ENCODE assay signal across 19 mouse cellular contexts in the genomic region with DNA sequence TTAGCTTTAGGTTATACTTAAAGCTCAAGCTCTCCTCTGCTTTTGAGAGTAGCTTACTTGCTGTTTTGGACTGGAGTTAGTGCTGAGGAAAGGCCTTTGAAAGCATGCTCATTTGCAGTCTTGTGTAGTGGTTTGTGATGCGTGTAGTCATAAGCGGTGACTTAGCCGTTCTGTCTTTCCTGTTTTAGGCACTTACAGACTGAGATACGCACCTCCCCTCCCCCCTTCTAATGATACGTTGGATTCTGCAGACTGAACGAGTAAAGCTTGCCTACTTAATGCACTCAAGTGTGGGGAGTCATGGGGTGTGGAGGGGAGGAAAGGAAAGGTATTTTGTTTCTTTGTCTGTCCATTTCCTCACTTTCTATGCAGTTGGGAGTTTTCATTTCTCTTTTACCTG. TPM values are rescaled to one million over a fixed set of nuclear protein-coding genes. Genes with fewer than 3 reads are reported as not detected.
DNase-seq lines count a peak whose midpoint lies in the region; ATAC-seq and TF ChIP-seq lines count a peak whose summit lies in the region.
"Had no signal": no experiment of that assay in that cellular context is flagged by ENCODE, and none has a peak within 500 bp of the region (broad histone marks: within the 10 kb centered on the region; RNA-seq: fewer than 3 reads in every experiment).

No protein-coding gene starts in this region.

- H3K4me1 ChIP-seq in kidney, embryonic 15.5 days = peaks cover 34% of the 10 kb centered on the region
- no peaks in the 10 kb centered on the region; the same call in 1 of the 2 replicates for H3K4me1 ChIP-seq in kidney, adult 2 months (ENCODE audit: control insufficient read depth, insufficient read depth, low read length)
- no peaks in the 10 kb centered on the region for H3K4me1 ChIP-seq in midbrain, postnatal 0 days (ENCODE audit: insufficient read depth, low read length)
- no peaks in the 10 kb centered on the region for H3K4me1 ChIP-seq in midbrain, embryonic 16.5 days (ENCODE audit: control insufficient read depth, insufficient read depth, low read length)
- H3K4me1 ChIP-seq: forebrain, embryonic 12.5 days; heart, embryonic 15.5 days had no signal

- no peak overlapping the region for H3K9ac ChIP-seq in kidney, embryonic 15.5 days
- no peak overlapping the region for H3K9ac ChIP-seq in midbrain, postnatal 0 days (replicated peaks; ENCODE audit: low read length, poor library complexity, severe bottlenecking)
- H3K9ac ChIP-seq in midbrain, embryonic 16.5 days (ENCODE audit: low read depth, low read length) = no peak overlapping the region
- H3K9ac ChIP-seq: forebrain, embryonic 12.5 days; heart, embryonic 15.5 days; lung, embryonic 14.5 days had no signal

- TF ChIP-seq POLR2A in kidney, adult 2 months (IDR thresholded peaks at IDR 0.05; ENCODE audit: low read depth, low read length) = no peak

- DNase-seq in kidney, adult 2 months = no peak
- DNase-seq in midbrain, postnatal 0 days (ENCODE audit: low spot score) = peak; percentile 12
- peak; percentile 23 for DNase-seq in CD4-positive, CD25-positive, alpha-beta regulatory T cell, adult 2 months (ENCODE audit: low read depth, low spot score)
- DNase-seq in left cerebral cortex, adult 9 months (ENCODE audit: low spot score in 2 of 2) = no peak
- no peak for DNase-seq in right cerebral cortex, postnatal 25 days
- DNase-seq: cerebellum, adult 8-10 months; gastrocnemius, postnatal 10 days; heart, adult 2 months; kidney, postnatal 36 days; left cerebral cortex, postnatal 4 days; lung, embryonic 14.5 days; midbrain, embryonic 14.5 days; retina, postnatal 1 day had no signal

- H3K27me3 ChIP-seq in kidney, embryonic 15.5 days = no peaks in the 10 kb centered on the region
- no peaks in the 10 kb centered on the region for H3K27me3 ChIP-seq in kidney, adult 2 months (replicated peaks; ENCODE audit: control insufficient read depth, insufficient read depth, low read length)
- no peaks in the 10 kb centered on the region for H3K27me3 ChIP-seq in midbrain, postnatal 0 days (ENCODE audit: insufficient read depth, low read length)
- no peaks in the 10 kb centered on the region for H3K27me3 ChIP-seq in midbrain, embryonic 16.5 days (ENCODE audit: control insufficient read depth, insufficient read depth, low read depth, low read length)
- H3K27me3 ChIP-seq: forebrain, embryonic 12.5 days; heart, embryonic 15.5 days had no signal

- no peak for TF ChIP-seq CTCF in kidney, adult 2 months (conservative IDR thresholded peaks at IDR 0.05; ENCODE audit: insufficient read depth, insufficient read length, low read depth, low read length)
- no peak for TF ChIP-seq CTCF in midbrain, postnatal 0 days (IDR thresholded peaks at IDR 0.05)

- H3K4me2 ChIP-seq in kidney, embryonic 15.5 days = no peak overlapping the region
- H3K4me2 ChIP-seq in midbrain, postnatal 0 days (ENCODE audit: low read depth, low read length, poor library complexity, severe bottlenecking) = no peak overlapping the region
- no peak overlapping the region for H3K4me2 ChIP-seq in midbrain, embryonic 16.5 days (ENCODE audit: low read length)
- H3K4me2 ChIP-seq: forebrain, embryonic 12.5 days; heart, embryonic 15.5 days; lung, embryonic 14.5 days had no signal

- WGBS in kidney, embryonic 15.5 days = 48% methylated on average over 6 of the region's 6 CpGs
- WGBS in kidney, adult 2 months = 52% methylated on average over 6 of the region's 6 CpGs
- WGBS in midbrain, postnatal 0 days = 70% methylated on average over 6 of the region's 6 CpGs
- 59% methylated on average over 6 of the region's 6 CpGs for WGBS in midbrain, embryonic 16.5 days

- H3K9me3 ChIP-seq in kidney, embryonic 15.5 days (replicated peaks) = no peaks in the 10 kb centered on the region
- H3K9me3 ChIP-seq in midbrain, postnatal 0 days (ENCODE audit: low read length) = no peaks in the 10 kb centered on the region
- no peaks in the 10 kb centered on the region for H3K9me3 ChIP-seq in midbrain, embryonic 16.5 days (replicated peaks; ENCODE audit: control insufficient read depth, low read length, poor library complexity, severe bottlenecking)
- H3K9me3 ChIP-seq: forebrain, embryonic 12.5 days; heart, embryonic 15.5 days had no signal

- H3K4me3 ChIP-seq in kidney, embryonic 15.5 days (replicated peaks) = no peak overlapping the region
- H3K4me3 ChIP-seq in kidney, adult 2 months (ENCODE audit: insufficient read depth, low read depth, low read length) = no peak overlapping the region
- H3K4me3 ChIP-seq in midbrain, postnatal 0 days (ENCODE audit: low read depth, low read length) = no peak overlapping the region
- H3K4me3 ChIP-seq in midbrain, embryonic 16.5 days (ENCODE audit: low read depth, low read length) = no peak overlapping the region
- H3K4me3 ChIP-seq: forebrain, embryonic 12.5 days; heart, adult 2 months; heart, embryonic 15.5 days had no signal

- peak overlapping the region; percentile 65 for H3K27ac ChIP-seq in kidney, embryonic 15.5 days
- H3K27ac ChIP-seq in kidney, adult 2 months (ENCODE audit: insufficient read depth, low read depth, low read length) = no peak overlapping the region
- H3K27ac ChIP-seq in midbrain, postnatal 0 days (ENCODE audit: low read depth, low read length) = no peak overlapping the region
- no peak overlapping the region for H3K27ac ChIP-seq in midbrain, embryonic 16.5 days (ENCODE audit: low read length)
- H3K27ac ChIP-seq: forebrain, embryonic 12.5 days; heart, adult 2 months; heart, embryonic 15.5 days had no signal

- no peak for ATAC-seq in kidney, embryonic 15.5 days (replicated peaks; ENCODE audit: low FRiP score)
- no peak for ATAC-seq in midbrain, postnatal 0 days (ENCODE audit: low FRiP score)
- no peak for ATAC-seq in midbrain, embryonic 16.5 days
- ATAC-seq in megakaryocyte, adult 5-6 weeks (ENCODE audit: poor library complexity, severe bottlenecking) = 0 out of 2 replicates have a peak, but pooled peaks have one; percentile 24
- ATAC-seq: inflammation-experienced regulatory T-cells, adult 6 months had no signal

- peaks cover 54% of the 10 kb centered on the region for H3K36me3 ChIP-seq in kidney, embryonic 15.5 days
- H3K36me3 ChIP-seq in kidney, adult 2 months (ENCODE audit: control insufficient read depth, insufficient read depth, low read length) = no peaks in the 10 kb centered on the region; the same call in 1 of the 2 replicates
- peaks cover 45% of the 10 kb centered on the region for H3K36me3 ChIP-seq in midbrain, postnatal 0 days (ENCODE audit: insufficient read depth, low read length)
- peaks cover 19% of the 10 kb centered on the region for H3K36me3 ChIP-seq in midbrain, embryonic 16.5 days (ENCODE audit: control insufficient read depth, insufficient read depth, low read length)

RNA-seq across cellular contexts. Expression of a gene that starts 41.7 kb away (rescaled TPM):
- 3.1 and 3.2 TPM in 2 replicates for polyA plus RNA-seq in kidney, embryonic 15.5 days (2015; fragmentation: Nextera tagmentation; extraction: Ambion mirVana)
- polyA plus RNA-seq in kidney, adult 2 months (2012; rRNA removed) = 13.5 and 15.1 TPM in 2 replicates
- total RNA-seq in midbrain, postnatal 0 days (2014; rRNA removed) = 15.0 and 18.9 TPM in 2 replicates
- polyA plus RNA-seq in midbrain, postnatal 0 days (2015; fragmentation: Nextera tagmentation; extraction: Ambion mirVana) = 2.3 and 2.7 TPM in 2 replicates
- polyA plus RNA-seq in midbrain, embryonic 16.5 days (2015; fragmentation: Nextera tagmentation; extraction: Ambion mirVana) = 2.7 and 3.4 TPM in 2 replicates
- total RNA-seq in megakaryocyte, adult 5-6 weeks (2015) = 24.7 and 25.8 TPM in 2 replicates
- 19.1 TPM in 2 replicates for total RNA-seq in megakaryocyte, adult 5-6 weeks (2017)

Comparison
In these comparisons a context has a peak if more than half of its experiments do, and no peak if none do; other contexts are left out.
1. DNase-seq: peak in midbrain, postnatal 0 days (single experiment) and CD4-positive, CD25-positive, alpha-beta regulatory T cell, adult 2 months (single experiment); none in kidney, adult 2 months (single experiment), left cerebral cortex, adult 9 months (0 of 2) and right cerebral cortex, postnatal 25 days (single experiment).